Mouse (Mus musculus) cortical plate, adult 2 months (tissue): Measurements from ENCODE around the gene Kctd21.

Source experiments
- CTCF ChIP-seq: fragments of 200-500 bp; IDR thresholded peaks from 2 replicates; pipeline ENCODE4 v1.5.1; 2011; ENCODE audit warnings: mild to moderate bottlenecking, control low read depth, low read length; ENCODE audit not compliant: insufficient read depth; ENCODE audit errors: extremely low read depth
- POLR2A ChIP-seq: fragments of 200-500 bp; IDR thresholded peaks from 2 replicates; pipeline ENCODE4 v1.6.1; 2011; ENCODE audit warnings: mild to moderate bottlenecking, low read length, control low read depth; ENCODE audit not compliant: insufficient read depth; ENCODE audit errors: extremely low read depth

- TF ChIP-seq CTCF (no peak), POLR2A (no peak)
Observed at GRCm38 (mm10) chr7:97340907-97341849, 9.1 kb downstream of the Kctd21 start.
